Mouse (Mus musculus) hindbrain, embryonic 14.5 days (tissue): ENCODE data around the gene Hpse2. TPM values are rescaled to one million over a fixed set of nuclear protein-coding genes. Genes with fewer than 3 reads are reported as not detected.
"Not testable (repeated sequence)": the region's sequence is repeated elsewhere in the genome, so short reads cannot be mapped to it uniquely, and the experiment has no call there.

ENCODE experiments used
- ATAC-seq: fragments of 200-750 bp; cut with Nextera tagmentation; 2 replicates; pipeline ENCODE4 v1.8.0; 2017; ENCODE audit warnings: moderate number of reproducible peaks, mild to moderate bottlenecking, moderate TSS enrichment, moderate library complexity; ENCODE audit not compliant: low FRiP score
- DNase-seq: peaks from one replicate; pipeline ENCODE4 v3.0.0-alpha.2; 2015; ENCODE audit warnings: low spot score
- H3K27ac ChIP-seq: fragments of 300-500 bp; sonication (generic); 2 replicates; pipeline ENCODE4 v1.5.1; 2014; ENCODE audit warnings: mild to moderate bottlenecking, moderate library complexity
- H3K27me3 ChIP-seq: fragments of 300-500 bp; sonication (generic); 2 replicates; pipeline ENCODE4 v1.6.1; 2014; ENCODE audit warnings: mild to moderate bottlenecking, low read length, mixed read lengths; ENCODE audit not compliant: control insufficient read depth, insufficient read depth
- H3K36me3 ChIP-seq: fragments of 300-500 bp; sonication (generic); replicated peaks from 2 replicates; pipeline ENCODE4 v1.6.1; 2014; ENCODE audit not compliant: control insufficient read depth, insufficient read depth
- H3K4me1 ChIP-seq: fragments of 300-500 bp; sonication (generic); replicated peaks from 2 replicates; pipeline ENCODE4 v1.6.1; 2014; ENCODE audit warnings: antibody characterized with exemption, low read length, mixed read lengths; ENCODE audit not compliant: control insufficient read depth, insufficient read depth
- H3K4me2 ChIP-seq: fragments of 300-500 bp; sonication (generic); replicated peaks from 2 replicates; pipeline ENCODE4 v1.6.1; 2014; ENCODE audit warnings: mild to moderate bottlenecking, moderate library complexity
- H3K4me3 ChIP-seq: fragments of 300-500 bp; sonication (generic); replicated peaks from 2 replicates; pipeline ENCODE4 v1.5.1; 2014; ENCODE audit warnings: mild to moderate bottlenecking, low read length
- H3K9ac ChIP-seq: fragments of 300-500 bp; sonication (generic); 2 replicates; pipeline ENCODE4 v1.6.1; 2014
- H3K9me3 ChIP-seq: fragments of 300-500 bp; sonication (generic); 2 replicates; pipeline ENCODE4 v1.6.1; 2016; ENCODE audit warnings: low read length; ENCODE audit not compliant: control insufficient read depth
- WGBS: fragments of 180-500 bp; shearing (Covaris S2); extraction: QIAGEN DNeasy Blood & Tissue Kit; methylation state at CpG from one replicate; pipeline ENCODE4 v1.1.7; 2014; 5-methylcytosine and 5-hydroxymethylcytosine counted together
- polyA plus RNA-seq: library from polyadenylated mRNA; unstranded; fragments of >200 nt; fragmentation: Nextera tagmentation; extraction: Ambion mirVana; gene quantifications from 2 replicates; pipeline ENCODE4 v1.2.1, GENCODE M21; 2014

Gene Hpse2
- polyA plus RNA-seq, 1 experiment from 2014 or later, result not detected

DNA sequence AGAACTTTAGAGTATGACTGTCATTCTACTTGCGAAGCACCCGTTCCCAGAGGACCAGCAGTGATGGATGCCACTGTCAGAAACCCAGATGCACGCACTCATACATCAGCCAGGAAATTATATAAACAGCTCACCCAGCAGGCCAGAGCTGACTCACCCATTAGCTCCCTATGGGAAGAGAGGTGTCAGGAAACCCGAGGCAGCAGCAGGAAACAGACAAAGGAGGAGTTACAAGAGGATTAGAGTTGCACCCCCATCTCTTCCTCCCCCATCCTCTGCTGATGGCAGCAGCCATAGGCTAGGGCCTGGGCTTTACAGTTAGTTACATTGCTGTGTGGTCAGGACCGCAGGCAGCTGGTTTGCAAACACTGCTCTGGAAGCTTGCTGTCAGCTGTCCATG, 599.8 kb downstream of the Hpse2 start:
- Histone ChIP-seq H3K27ac (no peak overlapping the region), H3K4me3 (no peak overlapping the region), H3K9me3 (no peaks in the 10 kb centered on the region), H3K9ac (no peak overlapping the region), H3K4me2 (no peak overlapping the region), H3K27me3 (no peaks in the 10 kb centered on the region), H3K36me3 (no peaks in the 10 kb centered on the region), H3K4me1 (0 out of 2 replicates have a peak, but pooled peaks cover 4% of the 10 kb centered on the region)
- WGBS, result 45% methylated on average over 5 of the region's 5 CpGs
- ATAC-seq (no peak), DNase-seq (peak; percentile 45)

DNA sequence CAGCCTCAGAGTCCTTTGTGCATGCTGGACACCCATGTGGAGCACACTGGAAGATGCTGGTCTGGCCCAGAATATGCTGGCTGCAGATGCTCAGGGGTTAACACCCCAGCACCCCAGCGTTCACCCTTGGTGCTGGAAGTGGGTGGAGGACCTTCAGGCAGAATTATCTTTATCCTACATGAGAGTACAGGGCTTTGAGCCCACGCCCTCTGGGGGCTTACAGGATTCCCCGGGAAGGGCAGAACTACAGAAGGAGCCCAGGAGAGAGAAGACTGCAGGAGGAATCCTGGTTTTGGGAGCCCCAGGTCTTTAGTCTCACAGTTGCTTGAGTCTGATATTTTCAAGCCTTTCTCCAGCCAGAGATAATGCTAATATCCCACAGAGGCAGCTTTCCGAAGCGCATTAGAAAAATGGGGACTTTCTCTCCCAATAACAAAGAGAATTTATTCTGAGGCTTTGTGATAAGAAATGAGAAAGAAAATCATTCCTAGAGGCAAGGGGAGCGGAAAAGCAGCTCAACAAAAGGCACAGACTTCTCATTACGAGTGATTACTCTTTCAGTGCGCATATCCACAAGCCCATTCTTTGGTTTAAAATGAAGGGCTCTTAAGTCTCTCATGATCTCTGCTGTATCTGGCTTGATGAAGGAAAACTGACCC, 602.5 kb downstream of the Hpse2 start:
- no peak overlapping the region for H3K4me3 ChIP-seq
- peak overlapping the region; percentile 43 for H3K27ac ChIP-seq
- no peak for DNase-seq
- H3K27me3 ChIP-seq, result no peaks in the 10 kb centered on the region
- H3K4me2 ChIP-seq, result no peak overlapping the region; the same call in 1 of the 2 replicates
- H3K9ac ChIP-seq, result no peak overlapping the region
- ATAC-seq, result no peak
- H3K4me1 ChIP-seq, result 0 out of 2 replicates have a peak, but pooled peaks cover 4% of the 10 kb centered on the region
- WGBS, result 35% methylated on average over 8 of the region's 8 CpGs
- no peaks in the 10 kb centered on the region for H3K36me3 ChIP-seq
- no peaks in the 10 kb centered on the region for H3K9me3 ChIP-seq

GRCm38 (mm10) chr19:42785129-42785528, 603.0 kb downstream of the Hpse2 start:
- Histone ChIP-seq H3K9ac (no peak overlapping the region), H3K36me3 (no peaks in the 10 kb centered on the region), H3K4me2 (no peak overlapping the region), H3K27me3 (no peaks in the 10 kb centered on the region), H3K27ac (peak overlapping the region; percentile 43), H3K9me3 (no peaks in the 10 kb centered on the region), H3K4me3 (no peak overlapping the region), H3K4me1 (0 out of 2 replicates have a peak, but pooled peaks cover 4% of the 10 kb centered on the region)
- 42% methylated on average over 2 of the region's 2 CpGs for WGBS
- ATAC-seq (no peak), DNase-seq (no peak)

- Histone ChIP-seq H3K4me3 (peak overlapping the region; percentile 59), H3K9ac (peak overlapping the region; percentile 69), H3K4me2 (peak overlapping the region; percentile 70), H3K27ac (peak overlapping the region; percentile 93)
- not testable (repeated sequence) for H3K36me3 ChIP-seq, H3K27me3 ChIP-seq, H3K9me3 ChIP-seq, H3K4me1 ChIP-seq, ATAC-seq, DNase-seq
- 62% methylated on average over 7 of the region's 7 CpGs for WGBS
Measured at GRCm38 (mm10) chr19:42780156-42780538, 608.0 kb downstream of the Hpse2 start.

DNA sequence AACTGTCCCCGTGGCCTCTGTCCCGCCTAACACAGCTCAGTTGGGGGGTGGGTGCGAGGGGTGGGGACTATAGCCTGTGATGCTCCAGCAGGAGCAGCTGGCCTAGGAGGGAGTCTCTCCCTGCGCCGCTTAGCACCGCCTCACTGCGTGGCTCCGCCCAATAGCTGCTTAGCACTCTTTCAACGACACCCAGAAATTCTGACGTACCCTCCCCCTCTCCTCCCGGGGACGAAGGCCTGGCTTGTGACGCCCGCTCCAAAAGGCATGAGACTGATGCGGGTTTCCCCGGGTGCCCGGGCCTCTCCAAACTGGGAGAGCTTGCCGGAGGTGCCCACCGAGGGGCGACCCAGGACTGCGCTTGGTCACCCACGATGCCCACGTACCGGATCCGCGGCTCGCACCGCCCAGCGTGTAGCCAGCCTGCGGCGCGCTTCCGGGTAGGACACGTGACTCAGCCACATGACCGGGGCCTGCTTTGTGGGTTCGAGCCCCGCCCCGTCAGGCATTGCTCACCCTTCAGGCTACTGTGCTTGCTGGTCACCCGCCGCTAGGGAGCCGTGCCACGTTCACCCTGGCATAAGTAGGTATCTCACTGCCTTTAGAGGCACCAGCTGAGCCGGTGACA, 608.5 kb downstream of the Hpse2 start, which contains the start of gene Hps1:
Gene Hps1 (minus strand): TSS at position 448 of the 625 bp plus-strand sequence.
- H3K9me3 ChIP-seq, result no peaks in the 10 kb centered on the region
- H3K9ac ChIP-seq, result peak within 1 kb of the TSS; percentile 69
- H3K4me2 ChIP-seq, result peak within 1 kb of the TSS; percentile 70
- H3K27ac ChIP-seq, result peak within 1 kb of the TSS; percentile 93
- peak; percentile 97 for ATAC-seq
- no peaks in the 10 kb centered on the region for H3K27me3 ChIP-seq
- no peaks in the 10 kb centered on the region for H3K36me3 ChIP-seq
- H3K4me3 ChIP-seq, result peak within 1 kb of the TSS; percentile 59
- peaks cover 8% of the 10 kb centered on the region; the same call in 1 of the 2 replicates for H3K4me1 ChIP-seq
- DNase-seq, result peak; percentile 88
- under 1% methylated on average over 43 of the region's 43 CpGs for WGBS

GRCm38 (mm10) chr19:42777801-42778200, 610.4 kb downstream of the Hpse2 start:
- no peak overlapping the region for H3K9ac ChIP-seq
- ATAC-seq (no peak), DNase-seq (no peak)
- 82% methylated on average over 5 of the region's 5 CpGs for WGBS
- no peaks in the 10 kb centered on the region for H3K27me3 ChIP-seq
- no peaks in the 10 kb centered on the region for H3K9me3 ChIP-seq
- no peak overlapping the region for H3K4me2 ChIP-seq
- H3K4me1 ChIP-seq, result peaks cover 8% of the 10 kb centered on the region; the same call in 1 of the 2 replicates
- H3K27ac ChIP-seq, result no peak overlapping the region
- no peaks in the 10 kb centered on the region for H3K36me3 ChIP-seq
- H3K4me3 ChIP-seq, result no peak overlapping the region

GRCm38 (mm10) chr19:42776813-42777212, 611.3 kb downstream of the Hpse2 start:
- DNase-seq, result no peak

DNA sequence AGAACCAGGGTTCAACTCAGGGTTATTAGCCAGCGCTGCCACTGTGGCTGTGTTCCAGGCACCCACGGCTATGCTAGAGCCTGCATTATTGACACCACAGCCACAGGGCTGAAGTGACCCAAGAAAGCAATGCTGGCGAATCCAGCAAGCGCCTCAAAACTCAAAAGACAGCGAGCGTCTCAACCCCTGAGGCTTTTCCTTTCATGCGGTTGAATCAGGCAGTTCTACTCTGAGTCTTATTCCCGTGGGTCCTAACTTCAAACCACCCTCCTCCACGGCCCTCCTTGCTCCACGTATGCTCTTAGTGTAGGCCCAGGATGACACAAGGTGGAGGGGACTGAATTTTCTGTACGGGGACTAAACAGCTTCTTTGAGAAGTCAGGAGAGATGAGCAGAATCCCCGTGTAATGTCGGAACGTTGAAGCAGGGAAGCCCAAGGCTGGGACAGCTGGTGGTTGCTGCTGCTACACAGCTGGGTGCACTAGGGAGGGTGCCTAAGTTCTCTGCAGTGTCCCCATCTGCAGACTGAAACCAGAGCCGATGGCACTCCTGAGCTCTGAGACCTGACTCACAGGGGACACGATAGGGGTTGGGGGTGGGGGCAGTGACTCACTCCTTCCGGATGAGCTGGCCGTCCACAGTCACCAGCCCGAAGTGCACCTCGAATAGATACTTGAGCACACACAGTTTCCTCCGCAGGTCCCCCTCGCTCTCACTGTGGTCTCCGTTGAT, 617.8 kb downstream of the Hpse2 start:
- Histone ChIP-seq H3K4me2 (no peak overlapping the region), H3K4me1 (no peaks in the 10 kb centered on the region), H3K27ac (no peak overlapping the region), H3K9me3 (no peaks in the 10 kb centered on the region), H3K9ac (no peak overlapping the region), H3K36me3 (peaks cover 10% of the 10 kb centered on the region; the same call in 1 of the 2 replicates), H3K27me3 (no peaks in the 10 kb centered on the region), H3K4me3 (no peak overlapping the region)
- ATAC-seq (no peak), DNase-seq (no peak)
- 83% methylated on average over 23 of the region's 23 CpGs for WGBS

More at GRCm38 (mm10) chr19:42776813-42777212, 611.3 kb downstream of the Hpse2 start:
- Histone ChIP-seq H3K27me3 (no peaks in the 10 kb centered on the region), H3K36me3 (no peaks in the 10 kb centered on the region), H3K9me3 (no peaks in the 10 kb centered on the region), H3K27ac (no peak overlapping the region), H3K9ac (no peak overlapping the region), H3K4me1 (peaks cover 8% of the 10 kb centered on the region; the same call in 1 of the 2 replicates), H3K4me3 (no peak overlapping the region), H3K4me2 (no peak overlapping the region)
- 100% methylated on average over 1 of the region's 1 CpGs for WGBS
- ATAC-seq, result no peak

DNA sequence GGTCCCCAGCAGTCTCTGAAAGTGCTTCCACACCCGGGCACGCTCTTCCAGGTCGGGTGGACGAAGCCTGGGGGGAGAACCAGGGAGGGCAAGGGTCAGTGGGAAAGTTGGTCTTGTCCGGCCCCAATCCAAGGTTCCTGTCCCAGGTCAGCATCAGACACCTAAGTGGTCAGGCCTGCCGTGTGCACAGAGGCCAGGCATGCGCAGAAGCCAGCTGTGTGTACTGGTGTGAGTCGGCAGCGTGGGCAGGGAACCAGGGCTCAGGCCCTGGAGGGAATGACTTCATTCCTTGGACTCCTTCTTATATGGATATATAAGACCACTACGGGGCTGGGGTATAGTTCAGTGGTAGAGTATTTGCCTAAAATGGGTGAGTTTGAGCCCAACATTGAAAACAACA, 618.5 kb downstream of the Hpse2 start:
- no peaks in the 10 kb centered on the region for H3K9me3 ChIP-seq
- H3K27me3 ChIP-seq, result no peaks in the 10 kb centered on the region
- H3K36me3 ChIP-seq, result peaks cover 10% of the 10 kb centered on the region; the same call in 1 of the 2 replicates
- H3K27ac ChIP-seq, result no peak overlapping the region
- no peaks in the 10 kb centered on the region for H3K4me1 ChIP-seq
- no peak overlapping the region for H3K4me2 ChIP-seq
- 96% methylated on average over 10 of the region's 10 CpGs for WGBS
- H3K9ac ChIP-seq, result no peak overlapping the region
- ATAC-seq (no peak), DNase-seq (no peak)
- no peak overlapping the region for H3K4me3 ChIP-seq
